Comparison of ENCODE assay signal across 13 mouse cellular contexts in the genomic region with DNA sequence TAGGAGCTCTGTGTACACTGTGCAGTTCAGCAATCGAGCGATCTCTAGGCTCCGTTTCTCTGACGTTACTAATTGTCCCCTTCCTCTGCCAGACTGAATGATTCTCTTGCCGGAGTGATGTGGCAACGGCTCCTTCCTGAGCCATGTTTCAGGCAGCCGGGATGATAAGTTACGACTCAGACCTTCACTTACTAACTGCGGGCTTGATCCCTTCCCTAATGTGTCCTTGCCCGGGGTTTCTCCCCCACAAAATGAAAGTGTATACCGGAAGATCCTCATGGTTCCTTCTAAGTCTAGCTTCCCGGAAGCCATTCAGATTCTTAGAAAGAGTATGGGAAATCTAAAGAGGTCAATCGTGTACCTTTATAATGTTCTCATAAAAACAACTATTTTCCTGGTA. TPM values are rescaled to one million over a fixed set of nuclear protein-coding genes. Genes with fewer than 3 reads are reported as not detected.
A peak's percentile ranks its signal among the peaks of the same experiment; 100 is the strongest.
DNase-seq lines count a peak whose midpoint lies in the region; ATAC-seq and TF ChIP-seq lines count a peak whose summit lies in the region.
"Had no signal": no experiment of that assay in that cellular context is flagged by ENCODE, and none has a peak within 500 bp of the region (broad histone marks: within the 10 kb centered on the region; RNA-seq: fewer than 3 reads in every experiment).

No protein-coding gene starts in this region.

- H3K27ac ChIP-seq in hindbrain, embryonic 14.5 days, result no peak overlapping the region
- no peak overlapping the region for H3K27ac ChIP-seq in hindbrain, postnatal 0 days
- H3K27ac ChIP-seq in testis, adult 2 months (ENCODE audit: control insufficient read depth, insufficient read depth, low read depth, low read length), result peak overlapping the region; percentile 32; the same call in 1 of the 2 replicates
- H3K27ac ChIP-seq: layer of hippocampus, adult 2 months; macrophage; stomach, embryonic 15.5 days had no signal

- no peaks in the 10 kb centered on the region for H3K9me3 ChIP-seq in hindbrain, embryonic 14.5 days (ENCODE audit: control insufficient read depth, low read length)
- H3K9me3 ChIP-seq in hindbrain, postnatal 0 days (ENCODE audit: low read length), result no peaks in the 10 kb centered on the region
- H3K9me3 ChIP-seq: stomach, embryonic 15.5 days had no signal

- H3K4me3 ChIP-seq in hindbrain, embryonic 14.5 days (replicated peaks; ENCODE audit: low read length), result no peak overlapping the region
- no peak overlapping the region for H3K4me3 ChIP-seq in hindbrain, postnatal 0 days (ENCODE audit: low read length)
- peak overlapping the region; percentile 47 for H3K4me3 ChIP-seq in testis, adult 2 months (ENCODE audit: control insufficient read depth, low read depth, low read length)
- H3K4me3 ChIP-seq: layer of hippocampus, adult 2 months; stomach, embryonic 15.5 days had no signal

- WGBS in hindbrain, embryonic 14.5 days, result 70% methylated on average over 13 of the region's 13 CpGs
- WGBS in hindbrain, postnatal 0 days, result 73% methylated on average over 13 of the region's 13 CpGs

- H3K27me3 ChIP-seq in hindbrain, embryonic 14.5 days (ENCODE audit: control insufficient read depth, insufficient read depth, low read length), result 0 out of 2 replicates have a peak, but pooled peaks cover 3% of the 10 kb centered on the region
- no peaks in the 10 kb centered on the region for H3K27me3 ChIP-seq in hindbrain, postnatal 0 days (ENCODE audit: insufficient read depth, low read length)
- no peaks in the 10 kb centered on the region for H3K27me3 ChIP-seq in testis, adult 2 months (ENCODE audit: control insufficient read depth, insufficient read depth, low read length)
- H3K27me3 ChIP-seq: stomach, embryonic 15.5 days had no signal

- no peak for TF ChIP-seq POLR2A in testis, adult 2 months (IDR thresholded peaks at IDR 0.05; ENCODE audit: control insufficient read depth, low read depth, low read length)

- 0 out of 2 replicates have a peak overlapping the region, but pooled peaks have one; percentile 10 for H3K4me2 ChIP-seq in hindbrain, embryonic 14.5 days (replicated peaks)
- no peak overlapping the region for H3K4me2 ChIP-seq in hindbrain, postnatal 0 days (ENCODE audit: low read depth, low read length)
- H3K4me2 ChIP-seq: stomach, embryonic 15.5 days had no signal

- H3K4me1 ChIP-seq in hindbrain, embryonic 14.5 days (replicated peaks; ENCODE audit: control insufficient read depth, insufficient read depth, low read length), result no peaks in the 10 kb centered on the region
- H3K4me1 ChIP-seq in hindbrain, postnatal 0 days (ENCODE audit: insufficient read depth, low read length), result no peaks in the 10 kb centered on the region
- H3K4me1 ChIP-seq in testis, adult 2 months (ENCODE audit: control insufficient read depth, insufficient read depth, low read length), result peaks cover 5% of the 10 kb centered on the region
- H3K4me1 ChIP-seq: stomach, embryonic 15.5 days had no signal

- ATAC-seq in hindbrain, embryonic 14.5 days (ENCODE audit: low FRiP score), result no peak
- ATAC-seq in hindbrain, postnatal 0 days, result no peak

- no peaks in the 10 kb centered on the region for H3K36me3 ChIP-seq in hindbrain, embryonic 14.5 days (replicated peaks; ENCODE audit: control insufficient read depth, insufficient read depth)
- H3K36me3 ChIP-seq in hindbrain, postnatal 0 days (ENCODE audit: insufficient read depth, low read length), result no peaks in the 10 kb centered on the region
- no peaks in the 10 kb centered on the region for H3K36me3 ChIP-seq in testis, adult 2 months (ENCODE audit: control insufficient read depth, insufficient read depth, low read length)
- H3K36me3 ChIP-seq: stomach, embryonic 15.5 days had no signal

- peak; percentile 11 to 62 for DNase-seq in adrenal gland, adult (ENCODE audit: inconsistent age in 2 of 2, low spot score in 1 of 2)
- DNase-seq in adrenal gland, postnatal 25 days, result no peak
- no peak for DNase-seq in hindbrain, embryonic 14.5 days (ENCODE audit: low spot score)
- DNase-seq in hindbrain, postnatal 0 days (ENCODE audit: low spot score), result no peak
- no peak for DNase-seq in testis, postnatal 14 days (ENCODE audit: low spot score)
- no peak for DNase-seq in yolk sac, embryonic 10.5 days (ENCODE audit: low spot score)
- no peak for DNase-seq in layer of hippocampus, postnatal 10 days (ENCODE audit: low spot score in 2 of 2)

- no peak for TF ChIP-seq CTCF in hindbrain, postnatal 0 days (IDR thresholded peaks at IDR 0.05; ENCODE audit: low read depth)
- no peak for TF ChIP-seq CTCF in testis, adult 2 months (IDR thresholded peaks at IDR 0.05; ENCODE audit: control insufficient read depth, insufficient read depth, insufficient replicate concordance, low read depth, low read length)

- no peak overlapping the region for H3K9ac ChIP-seq in hindbrain, embryonic 14.5 days
- no peak overlapping the region for H3K9ac ChIP-seq in hindbrain, postnatal 0 days (replicated peaks; ENCODE audit: low read length)
- H3K9ac ChIP-seq: stomach, embryonic 15.5 days had no signal

RNA-seq across cellular contexts. Expression of gene Slc25a4, which starts 41.4 kb away (rescaled TPM):
- 134 and 159 TPM in 2 replicates for total RNA-seq in adrenal gland, postnatal 25 days (2021)
- 971 and 973 TPM in 2 replicates for polyA plus RNA-seq in hindbrain, embryonic 14.5 days (2014; fragmentation: Nextera tagmentation; extraction: Ambion mirVana)
- total RNA-seq in hindbrain, postnatal 0 days (2014; rRNA removed), result 1,071 and 1,180 TPM in 2 replicates
- polyA plus RNA-seq in hindbrain, postnatal 0 days (2015; fragmentation: Nextera tagmentation; extraction: Ambion mirVana), result 1,213 and 1,215 TPM in 2 replicates
- polyA plus RNA-seq in testis, adult 2 months (2012; rRNA removed), result 34.6 and 39.0 TPM in 2 replicates
- total RNA-seq in layer of hippocampus, postnatal 10 days (2021), result 100 to 1,000 TPM; 692 to 703 TPM

RNA-seq across cellular contexts. Expression of gene Helt, which starts 42.0 kb away (rescaled TPM):
- not detected in 2 replicates for total RNA-seq in adrenal gland, postnatal 25 days (2021)
- polyA plus RNA-seq in hindbrain, embryonic 14.5 days (2014; fragmentation: Nextera tagmentation; extraction: Ambion mirVana), result 0.48 TPM in 1 of 2 replicates, not detected in the other
- total RNA-seq in hindbrain, postnatal 0 days (2014; rRNA removed), result 0.52 TPM in 1 of 2 replicates, not detected in the other
- polyA plus RNA-seq in hindbrain, postnatal 0 days (2015; fragmentation: Nextera tagmentation; extraction: Ambion mirVana), result 0.11 and 0.15 TPM in 2 replicates
- polyA plus RNA-seq in testis, adult 2 months (2012; rRNA removed), result 3.6 and 4.7 TPM in 2 replicates
- total RNA-seq in layer of hippocampus, postnatal 10 days (2021), result under 1 TPM in 1 of 2 experiments, not detected in 1; 0.57 TPM
- total RNA-seq: gastrocnemius, postnatal 4 days; layer of hippocampus, adult 2 months; left cerebral cortex, postnatal 36 days had no signal
- polyA plus RNA-seq: macrophage had no signal

Comparison
In these comparisons a context has a peak if more than half of its experiments do, and no peak if none do; other contexts are left out.
1. DNase-seq: peak in adrenal gland, adult (2 of 2); none in adrenal gland, postnatal 25 days (single experiment), hindbrain, embryonic 14.5 days (single experiment), hindbrain, postnatal 0 days (single experiment), testis, postnatal 14 days (single experiment), yolk sac, embryonic 10.5 days (single experiment) and layer of hippocampus, postnatal 10 days (0 of 2).